Mouse (Mus musculus): ENCODE results near the gene Rpl3l. TPM values are rescaled to one million over a fixed set of nuclear protein-coding genes. Genes with fewer than 3 reads are reported as not detected.

Rpl3l gene
- not detected in 2 replicates for polyA plus RNA-seq (2015; fragmentation: Nextera tagmentation; extraction: Ambion mirVana)

GRCm38 (mm10) chr17:24727618-24728017 lies at the start of gene Rpl3l:
Gene Rpl3l (plus strand): TSS chr17:24727820.
- Histone ChIP-seq H3K27ac (ENCODE audit: low read length) (no peak within 1 kb of the TSS), H3K9me3 (replicated peaks; ENCODE audit: control insufficient read depth, low read length, poor library complexity, severe bottlenecking) (no peaks in the 10 kb centered on the region), H3K4me3 (ENCODE audit: low read depth, low read length) (no peak within 1 kb of the TSS), H3K4me2 (ENCODE audit: low read length) (no peak within 1 kb of the TSS), H3K36me3 (ENCODE audit: control insufficient read depth, insufficient read depth, low read length) (no peaks in the 10 kb centered on the region), H3K4me1 (ENCODE audit: control insufficient read depth, insufficient read depth, low read length) (peaks cover 11% of the 10 kb centered on the region), H3K9ac (ENCODE audit: low read depth, low read length) (no peak within 1 kb of the TSS), H3K27me3 (ENCODE audit: control insufficient read depth, insufficient read depth, low read depth, low read length) (no peaks in the 10 kb centered on the region; the same call in 1 of the 2 replicates)
- WGBS = 85% methylated on average over 2 of the region's 2 CpGs
- no peak for ATAC-seq

- H3K4me1 ChIP-seq (ENCODE audit: control insufficient read depth, insufficient read depth, low read length) = peaks cover 32% of the 10 kb centered on the region
- H3K9ac ChIP-seq (ENCODE audit: low read depth, low read length) = no peak overlapping the region
- H3K27me3 ChIP-seq (ENCODE audit: control insufficient read depth, insufficient read depth, low read depth, low read length) = no peaks in the 10 kb centered on the region
- ATAC-seq = no peak
- no peak overlapping the region for H3K4me3 ChIP-seq (ENCODE audit: low read depth, low read length)
- no peaks in the 10 kb centered on the region for H3K9me3 ChIP-seq (replicated peaks; ENCODE audit: control insufficient read depth, low read length, poor library complexity, severe bottlenecking)
- WGBS = 34% methylated on average over 16 of the region's 16 CpGs
- H3K4me2 ChIP-seq (ENCODE audit: low read length) = no peak overlapping the region
- no peak overlapping the region for H3K27ac ChIP-seq (ENCODE audit: low read length)
- H3K36me3 ChIP-seq (ENCODE audit: control insufficient read depth, insufficient read depth, low read length) = no peaks in the 10 kb centered on the region
These were observed 41.1 kb upstream of the Rpl3l start for GRCm38 (mm10) chr17:24686514-24686913.

GRCm38 (mm10) chr17:24687146-24687595 lies 40.4 kb upstream of the Rpl3l start:
- H3K27ac ChIP-seq (ENCODE audit: low read length) = no peak overlapping the region
- 1% methylated on average over 24 of the region's 25 CpGs for WGBS
- no peaks in the 10 kb centered on the region for H3K27me3 ChIP-seq (ENCODE audit: control insufficient read depth, insufficient read depth, low read depth, low read length)
- H3K4me3 ChIP-seq (ENCODE audit: low read depth, low read length) = peak overlapping the region; percentile 38
- H3K36me3 ChIP-seq (ENCODE audit: control insufficient read depth, insufficient read depth, low read length) = no peaks in the 10 kb centered on the region
- no peaks in the 10 kb centered on the region for H3K9me3 ChIP-seq (replicated peaks; ENCODE audit: control insufficient read depth, low read length, poor library complexity, severe bottlenecking)
- ATAC-seq = no peak
- peak overlapping the region; percentile 64 for H3K4me2 ChIP-seq (ENCODE audit: low read length)
- peaks cover 32% of the 10 kb centered on the region for H3K4me1 ChIP-seq (ENCODE audit: control insufficient read depth, insufficient read depth, low read length)
- peak overlapping the region; percentile 50 for H3K9ac ChIP-seq (ENCODE audit: low read depth, low read length)

GRCm38 (mm10) chr17:24687599-24687998 lies 40.0 kb upstream of the Rpl3l start:
- Histone ChIP-seq H3K4me3 (ENCODE audit: low read depth, low read length) (peak overlapping the region; percentile 38), H3K9me3 (replicated peaks; ENCODE audit: control insufficient read depth, low read length, poor library complexity, severe bottlenecking) (no peaks in the 10 kb centered on the region), H3K4me2 (ENCODE audit: low read length) (peak overlapping the region; percentile 64), H3K4me1 (ENCODE audit: control insufficient read depth, insufficient read depth, low read length) (peaks cover 32% of the 10 kb centered on the region), H3K9ac (ENCODE audit: low read depth, low read length) (peak overlapping the region; percentile 50), H3K27me3 (ENCODE audit: control insufficient read depth, insufficient read depth, low read depth, low read length) (no peaks in the 10 kb centered on the region), H3K36me3 (ENCODE audit: control insufficient read depth, insufficient read depth, low read length) (0 out of 2 replicates have a peak, but pooled peaks cover 4% of the 10 kb centered on the region), H3K27ac (ENCODE audit: low read length) (no peak overlapping the region)
- ATAC-seq = no peak
- 21% methylated on average over 23 of the region's 23 CpGs for whole genome bisulfite sequencing

GRCm38 (mm10) chr17:24689251-24690081 lies 38.2 kb upstream of the Rpl3l start, which contains the start of gene Syngr3:
Gene Syngr3 (minus strand): TSS chr17:24689955.
- Histone ChIP-seq H3K27me3 (ENCODE audit: control insufficient read depth, insufficient read depth, low read depth, low read length) (no peaks in the 10 kb centered on the region), H3K9ac (ENCODE audit: low read depth, low read length) (peak within 1 kb of the TSS; percentile 97), H3K4me1 (ENCODE audit: control insufficient read depth, insufficient read depth, low read length) (peaks cover 32% of the 10 kb centered on the region), H3K36me3 (ENCODE audit: control insufficient read depth, insufficient read depth, low read length) (0 out of 2 replicates have a peak, but pooled peaks cover 4% of the 10 kb centered on the region), H3K4me2 (ENCODE audit: low read length) (peak within 1 kb of the TSS; percentile 64), H3K4me3 (ENCODE audit: low read depth, low read length) (peak within 1 kb of the TSS; percentile 78), H3K9me3 (replicated peaks; ENCODE audit: control insufficient read depth, low read length, poor library complexity, severe bottlenecking) (no peaks in the 10 kb centered on the region), H3K27ac (ENCODE audit: low read length) (peak within 1 kb of the TSS; percentile 94)
- under 1% methylated on average over 46 of the region's 55 CpGs for WGBS
- ATAC-seq = peak; percentile 74

- H3K27me3 ChIP-seq (ENCODE audit: control insufficient read depth, insufficient read depth, low read depth, low read length) = no peaks in the 10 kb centered on the region
- WGBS = 92% methylated on average over 5 of the region's 5 CpGs
- no peak overlapping the region for H3K27ac ChIP-seq (ENCODE audit: low read length)
- H3K9me3 ChIP-seq (replicated peaks; ENCODE audit: control insufficient read depth, low read length, poor library complexity, severe bottlenecking) = no peaks in the 10 kb centered on the region
- peaks cover 46% of the 10 kb centered on the region for H3K4me1 ChIP-seq (ENCODE audit: control insufficient read depth, insufficient read depth, low read length)
- 0 out of 2 replicates have a peak, but pooled peaks cover 4% of the 10 kb centered on the region for H3K36me3 ChIP-seq (ENCODE audit: control insufficient read depth, insufficient read depth, low read length)
- no peak overlapping the region for H3K9ac ChIP-seq (ENCODE audit: low read depth, low read length)
- no peak overlapping the region for H3K4me2 ChIP-seq (ENCODE audit: low read length)
- no peak for ATAC-seq
- H3K4me3 ChIP-seq (ENCODE audit: low read depth, low read length) = no peak overlapping the region
These were observed 35.2 kb upstream of the Rpl3l start for GRCm38 (mm10) chr17:24692385-24692784.

GRCm38 (mm10) chr17:24695326-24696010 lies 32.2 kb upstream of the Rpl3l start:
- peak overlapping the region; percentile 79 for H3K9ac ChIP-seq (ENCODE audit: low read depth, low read length)
- 0 out of 2 replicates have a peak, but pooled peaks cover 8% of the 10 kb centered on the region for H3K36me3 ChIP-seq (ENCODE audit: control insufficient read depth, insufficient read depth, low read length)
- peaks cover 26% of the 10 kb centered on the region for H3K4me1 ChIP-seq (ENCODE audit: control insufficient read depth, insufficient read depth, low read length)
- peak overlapping the region; percentile 77 for H3K4me2 ChIP-seq (ENCODE audit: low read length)
- 7% methylated on average over 47 of the region's 51 CpGs for WGBS
- no peaks in the 10 kb centered on the region for H3K27me3 ChIP-seq (ENCODE audit: control insufficient read depth, insufficient read depth, low read depth, low read length)
- ATAC-seq = no peak; the same call in 1 of the 2 replicates
- H3K27ac ChIP-seq (ENCODE audit: low read length) = peak overlapping the region; percentile 88
- H3K9me3 ChIP-seq (replicated peaks; ENCODE audit: control insufficient read depth, low read length, poor library complexity, severe bottlenecking) = no peaks in the 10 kb centered on the region
- H3K4me3 ChIP-seq (ENCODE audit: low read depth, low read length) = peak overlapping the region; percentile 53

- Histone ChIP-seq H3K9me3 (replicated peaks; ENCODE audit: control insufficient read depth, low read length, poor library complexity, severe bottlenecking) (no peaks in the 10 kb centered on the region), H3K9ac (ENCODE audit: low read depth, low read length) (peak within 1 kb of the TSS; percentile 79), H3K4me1 (ENCODE audit: control insufficient read depth, insufficient read depth, low read length) (peaks cover 20% of the 10 kb centered on the region), H3K27me3 (ENCODE audit: control insufficient read depth, insufficient read depth, low read depth, low read length) (no peaks in the 10 kb centered on the region), H3K4me3 (ENCODE audit: low read depth, low read length) (peak within 1 kb of the TSS; percentile 53), H3K27ac (ENCODE audit: low read length) (peak within 1 kb of the TSS; percentile 88), H3K4me2 (ENCODE audit: low read length) (peak within 1 kb of the TSS; percentile 77), H3K36me3 (ENCODE audit: control insufficient read depth, insufficient read depth, low read length) (peaks cover 13% of the 10 kb centered on the region; the same call in 1 of the 2 replicates)
- ATAC-seq = peak; percentile 92
- 0% methylated on average over 51 of the region's 76 CpGs for WGBS
These were observed 31.5 kb upstream of the Rpl3l start, which contains the start of the genes Gfer and Noxo1 for GRCm38 (mm10) chr17:24696011-24696697. Gene Gfer (minus strand): TSS chr17:24696156. Gene Noxo1 (plus strand): TSS chr17:24696234.
